Mouse (Mus musculus): ENCODE measurements at regions not wholly inside any gene's neighbourhood (a gene's known extent, or its start where the extent isn't known, plus 50 kb on each side); places are given as distances from the start of the nearest gene placed in this dataset.

GRCm38 (mm10) chr9:17454397-17454796 lies 837.5 kb upstream of the Chordc1 start:
- H3K9me3 ChIP-seq, result no peaks in the 10 kb centered on the region
- no peaks in the 10 kb centered on the region for H3K4me1 ChIP-seq (replicated peaks)
- no peak for ATAC-seq
- H3K4me2 ChIP-seq (replicated peaks), result no peak overlapping the region
- no peak overlapping the region for H3K4me3 ChIP-seq (replicated peaks)
- no peaks in the 10 kb centered on the region for H3K36me3 ChIP-seq
- H3K27me3 ChIP-seq (replicated peaks), result no peaks in the 10 kb centered on the region
- 61% methylated on average over 2 of the region's 2 CpGs for WGBS
- H3K27ac ChIP-seq, result no peak overlapping the region
- no peak overlapping the region for H3K9ac ChIP-seq

GRCm38 (mm10) chr9:17466379-17466778 lies 825.5 kb upstream of the Chordc1 start:
- Histone ChIP-seq H3K4me2 (replicated peaks) (no peak overlapping the region), H3K27me3 (replicated peaks) (no peaks in the 10 kb centered on the region), H3K4me1 (replicated peaks) (no peaks in the 10 kb centered on the region), H3K9ac (no peak overlapping the region), H3K27ac (no peak overlapping the region), H3K36me3 (no peaks in the 10 kb centered on the region), H3K9me3 (no peaks in the 10 kb centered on the region), H3K4me3 (replicated peaks) (no peak overlapping the region)
- no peak for ATAC-seq
- WGBS, result 79% methylated on average over 2 of the region's 2 CpGs

GRCm38 (mm10) chr9:17484701-17485422 lies 807.1 kb upstream of the Chordc1 start:
- no peak overlapping the region for H3K27ac ChIP-seq
- no peaks in the 10 kb centered on the region for H3K27me3 ChIP-seq (replicated peaks)
- no peak overlapping the region for H3K9ac ChIP-seq
- H3K4me3 ChIP-seq (replicated peaks), result no peak overlapping the region
- ATAC-seq, result no peak
- no peaks in the 10 kb centered on the region for H3K4me1 ChIP-seq (replicated peaks)
- no peaks in the 10 kb centered on the region for H3K9me3 ChIP-seq
- H3K36me3 ChIP-seq, result no peaks in the 10 kb centered on the region
- WGBS, result 80% methylated on average over 3 of the region's 3 CpGs
- H3K4me2 ChIP-seq (replicated peaks), result no peak overlapping the region

GRCm38 (mm10) chr9:17500161-17500756 lies 791.7 kb upstream of the Chordc1 start:
- WGBS, result 49% methylated on average over 7 of the region's 7 CpGs
- H3K4me3 ChIP-seq (replicated peaks), result no peak overlapping the region

GRCm38 (mm10) chr9:17508744-17509143 lies 783.2 kb upstream of the Chordc1 start:
- no peak overlapping the region for H3K4me3 ChIP-seq (replicated peaks)
- H3K4me1 ChIP-seq (replicated peaks), result no peaks in the 10 kb centered on the region
- peak; percentile 66 for ATAC-seq
- H3K36me3 ChIP-seq, result no peaks in the 10 kb centered on the region
- no peak overlapping the region for H3K4me2 ChIP-seq (replicated peaks)
- no peaks in the 10 kb centered on the region for H3K27me3 ChIP-seq (replicated peaks)
- H3K27ac ChIP-seq, result no peak overlapping the region
- WGBS, result 47% methylated on average over 5 of the region's 5 CpGs
- H3K9me3 ChIP-seq, result no peaks in the 10 kb centered on the region
- no peak overlapping the region for H3K9ac ChIP-seq

More at GRCm38 (mm10) chr9:17500161-17500756, 791.7 kb upstream of the Chordc1 start:
- Histone ChIP-seq H3K27ac (no peak overlapping the region), H3K4me1 (replicated peaks) (no peaks in the 10 kb centered on the region), H3K4me2 (replicated peaks) (no peak overlapping the region), H3K27me3 (replicated peaks) (no peaks in the 10 kb centered on the region), H3K9ac (no peak overlapping the region), H3K36me3 (no peaks in the 10 kb centered on the region), H3K9me3 (no peaks in the 10 kb centered on the region)
- ATAC-seq, result no peak

GRCm38 (mm10) chr9:17556186-17556585 lies 735.7 kb upstream of the Chordc1 start:
- 63% methylated on average over 1 of the region's 1 CpGs for WGBS
- H3K4me1 ChIP-seq (replicated peaks), result no peaks in the 10 kb centered on the region
- H3K36me3 ChIP-seq, result no peaks in the 10 kb centered on the region
- H3K27me3 ChIP-seq (replicated peaks), result no peaks in the 10 kb centered on the region
- H3K9ac ChIP-seq, result no peak overlapping the region
- H3K27ac ChIP-seq, result no peak overlapping the region
- ATAC-seq, result no peak
- no peak overlapping the region for H3K4me2 ChIP-seq (replicated peaks)
- no peaks in the 10 kb centered on the region for H3K9me3 ChIP-seq
- H3K4me3 ChIP-seq (replicated peaks), result no peak overlapping the region

- no peaks in the 10 kb centered on the region for H3K9me3 ChIP-seq
- no peak for ATAC-seq
- H3K4me2 ChIP-seq (replicated peaks), result no peak overlapping the region
- H3K27ac ChIP-seq, result no peak overlapping the region
- WGBS, result 89% methylated on average over 5 of the region's 5 CpGs
- no peak overlapping the region for H3K4me3 ChIP-seq (replicated peaks)
- H3K36me3 ChIP-seq, result no peaks in the 10 kb centered on the region
- no peak overlapping the region for H3K9ac ChIP-seq
- H3K4me1 ChIP-seq (replicated peaks), result no peaks in the 10 kb centered on the region
- no peaks in the 10 kb centered on the region for H3K27me3 ChIP-seq (replicated peaks)
These were observed 734.1 kb upstream of the Chordc1 start for GRCm38 (mm10) chr9:17557611-17558370.

- Histone ChIP-seq H3K27ac (no peak overlapping the region), H3K4me1 (replicated peaks) (no peaks in the 10 kb centered on the region), H3K36me3 (no peaks in the 10 kb centered on the region), H3K4me3 (replicated peaks) (no peak overlapping the region), H3K27me3 (replicated peaks) (no peaks in the 10 kb centered on the region), H3K9me3 (no peaks in the 10 kb centered on the region), H3K4me2 (replicated peaks) (no peak overlapping the region), H3K9ac (no peak overlapping the region)
- WGBS, result 77% methylated on average over 3 of the region's 3 CpGs
- ATAC-seq, result no peak
These were observed 724.0 kb upstream of the Chordc1 start for GRCm38 (mm10) chr9:17567784-17568518.

- H3K4me3 ChIP-seq (replicated peaks), result no peak overlapping the region
- no peaks in the 10 kb centered on the region for H3K36me3 ChIP-seq
- no peak overlapping the region for H3K27ac ChIP-seq
- H3K4me1 ChIP-seq (replicated peaks), result no peaks in the 10 kb centered on the region
- no peak overlapping the region for H3K4me2 ChIP-seq (replicated peaks)
- no peak overlapping the region for H3K9ac ChIP-seq
- ATAC-seq, result no peak
- H3K9me3 ChIP-seq, result no peaks in the 10 kb centered on the region
- 78% methylated on average over 2 of the region's 2 CpGs for WGBS
- H3K27me3 ChIP-seq (replicated peaks), result no peaks in the 10 kb centered on the region
These were observed 704.4 kb upstream of the Chordc1 start for GRCm38 (mm10) chr9:17587558-17587957.

GRCm38 (mm10) chr9:17587968-17588550 lies 703.9 kb upstream of the Chordc1 start:
- no peak overlapping the region for H3K27ac ChIP-seq
- H3K27me3 ChIP-seq (replicated peaks), result no peaks in the 10 kb centered on the region
- H3K4me2 ChIP-seq (replicated peaks), result no peak overlapping the region
- H3K9me3 ChIP-seq, result no peaks in the 10 kb centered on the region
- H3K36me3 ChIP-seq, result no peaks in the 10 kb centered on the region
- 56% methylated on average over 2 of the region's 2 CpGs for WGBS
- H3K4me1 ChIP-seq (replicated peaks), result no peaks in the 10 kb centered on the region
- no peak overlapping the region for H3K4me3 ChIP-seq (replicated peaks)
- no peak for ATAC-seq
- H3K9ac ChIP-seq, result no peak overlapping the region

GRCm38 (mm10) chr9:17611146-17611545 lies 680.8 kb upstream of the Chordc1 start:
- H3K4me2 ChIP-seq (replicated peaks), result no peak overlapping the region
- no peaks in the 10 kb centered on the region for H3K9me3 ChIP-seq
- ATAC-seq, result no peak
- 46% methylated on average over 1 of the region's 1 CpGs for WGBS
- no peak overlapping the region for H3K27ac ChIP-seq
- no peaks in the 10 kb centered on the region for H3K4me1 ChIP-seq (replicated peaks)
- no peaks in the 10 kb centered on the region for H3K36me3 ChIP-seq
- H3K4me3 ChIP-seq (replicated peaks), result no peak overlapping the region
- H3K9ac ChIP-seq, result no peak overlapping the region
- no peaks in the 10 kb centered on the region for H3K27me3 ChIP-seq (replicated peaks)

GRCm38 (mm10) chr9:17642513-17642912 lies 649.4 kb upstream of the Chordc1 start:
- H3K27me3 ChIP-seq (replicated peaks), result no peaks in the 10 kb centered on the region
- no peaks in the 10 kb centered on the region for H3K36me3 ChIP-seq
- H3K9ac ChIP-seq, result no peak overlapping the region
- no peak overlapping the region for H3K4me2 ChIP-seq (replicated peaks)
- no peak overlapping the region for H3K27ac ChIP-seq
- no peaks in the 10 kb centered on the region for H3K9me3 ChIP-seq
- 87% methylated on average over 1 of the region's 1 CpGs for WGBS
- no peak for ATAC-seq
- no peaks in the 10 kb centered on the region for H3K4me1 ChIP-seq (replicated peaks)
- H3K4me3 ChIP-seq (replicated peaks), result no peak overlapping the region
